Mouse (Mus musculus): Measurements from ENCODE around the gene Mme.

Mme gene

DNA sequence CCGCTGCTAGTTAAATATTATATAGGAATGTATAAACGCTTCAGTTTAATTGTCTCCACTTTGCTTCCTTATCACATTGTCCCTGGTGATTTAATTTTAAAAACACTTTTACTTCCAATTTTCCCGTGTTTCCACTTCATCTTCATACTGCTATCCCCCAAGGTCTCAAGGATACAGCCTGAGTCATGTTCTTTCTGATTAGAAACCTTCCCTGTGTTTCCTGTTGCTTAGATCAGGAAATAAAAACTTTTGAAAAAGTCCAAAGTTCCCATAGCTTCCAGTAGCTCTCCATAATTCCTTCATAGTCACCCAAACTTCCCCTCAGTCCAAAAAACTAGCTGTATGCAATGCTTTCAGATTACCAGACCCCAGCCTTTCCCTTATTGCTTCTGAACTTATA lies 109.4 kb downstream of the Mme start:
- no peak for DNase-seq (ENCODE audit: low read depth)

DNA sequence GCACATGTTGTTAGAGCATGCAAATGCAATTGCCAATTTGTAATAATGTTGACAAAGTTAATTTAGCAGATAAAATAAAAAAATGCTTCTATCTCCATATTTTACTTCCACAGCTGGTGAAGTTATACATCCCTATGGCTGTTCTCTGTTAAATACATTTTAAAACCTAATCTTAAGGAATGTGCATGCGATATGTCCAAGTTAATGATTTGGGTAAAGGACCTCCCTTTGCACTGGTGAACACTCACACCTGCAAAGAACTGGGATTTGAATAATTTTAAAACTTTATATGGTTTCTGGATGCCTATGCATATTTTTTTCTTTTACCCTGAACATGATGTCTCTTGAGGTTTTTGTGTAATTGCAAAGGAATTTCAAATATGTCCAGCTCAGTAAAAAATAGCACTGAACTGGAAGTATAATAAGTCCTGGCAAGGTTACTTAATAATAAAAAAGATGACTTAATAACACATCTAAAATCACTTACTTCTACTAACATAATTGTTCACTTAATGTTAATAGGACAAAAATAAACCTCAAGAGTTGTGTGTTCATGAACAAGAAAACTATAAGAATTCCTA lies 110.4 kb downstream of the Mme start:
- DNase-seq (ENCODE audit: low read depth) = no peak

DNA sequence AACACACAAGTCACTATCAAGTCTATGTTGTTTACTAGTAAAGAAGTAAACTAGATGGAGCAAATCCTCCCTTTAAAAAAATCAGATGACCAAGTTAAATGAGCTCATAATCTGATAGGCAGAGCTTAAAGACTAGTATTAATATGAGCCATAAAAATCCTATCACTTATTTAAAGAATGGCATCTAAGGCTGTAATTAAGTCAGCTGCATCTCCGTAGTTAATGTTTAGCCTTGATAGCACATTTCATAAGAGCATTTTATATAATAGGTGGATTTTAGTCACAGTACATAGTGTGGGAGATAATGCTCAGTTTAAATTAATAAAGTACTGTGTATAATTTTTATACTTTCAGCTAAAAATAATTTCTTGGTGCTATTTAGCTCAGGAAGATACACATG lies 118.2 kb downstream of the Mme start:
- DNase-seq (ENCODE audit: low read depth) = no peak

DNA sequence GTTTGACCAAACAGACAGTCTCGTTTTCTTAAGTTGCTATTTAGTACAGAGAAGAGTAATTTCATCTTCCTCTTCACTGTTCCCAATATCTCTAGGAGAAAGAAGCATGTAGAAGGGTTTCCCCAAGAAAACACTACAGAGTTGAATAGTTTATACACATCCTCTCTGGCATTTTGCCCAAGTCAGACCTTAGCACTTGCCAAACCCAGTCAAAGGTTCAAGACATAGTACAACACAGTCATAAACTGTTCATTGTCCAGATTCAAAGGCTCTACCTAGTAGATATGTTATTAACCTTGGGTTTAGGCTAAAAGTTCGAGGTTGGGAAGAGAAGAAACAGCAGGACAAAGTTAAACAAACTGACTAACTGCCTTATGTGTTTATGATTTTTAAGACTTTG lies 143.7 kb downstream of the Mme start:
- no peak for DNase-seq (ENCODE audit: low read depth)

DNA sequence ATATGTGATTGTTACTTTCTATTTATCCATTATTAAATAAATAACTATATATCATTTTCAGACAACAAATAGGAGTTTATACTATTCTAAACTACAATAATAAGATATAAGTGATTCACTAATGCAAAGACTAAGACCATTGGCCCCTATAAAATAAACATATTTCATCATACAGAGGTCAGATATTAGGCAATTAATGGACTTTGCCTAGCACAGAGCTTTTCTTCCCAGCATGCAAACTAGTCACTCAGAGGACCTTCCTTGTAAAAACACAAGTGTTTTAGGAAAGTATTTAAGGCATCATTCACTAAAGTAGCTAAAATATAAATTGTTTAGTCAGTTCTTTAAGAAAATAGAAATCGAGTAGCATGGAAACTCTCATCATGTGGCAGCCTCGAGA lies 149.4 kb downstream of the Mme start:
- DNase-seq (ENCODE audit: low read depth) = no peak

DNA sequence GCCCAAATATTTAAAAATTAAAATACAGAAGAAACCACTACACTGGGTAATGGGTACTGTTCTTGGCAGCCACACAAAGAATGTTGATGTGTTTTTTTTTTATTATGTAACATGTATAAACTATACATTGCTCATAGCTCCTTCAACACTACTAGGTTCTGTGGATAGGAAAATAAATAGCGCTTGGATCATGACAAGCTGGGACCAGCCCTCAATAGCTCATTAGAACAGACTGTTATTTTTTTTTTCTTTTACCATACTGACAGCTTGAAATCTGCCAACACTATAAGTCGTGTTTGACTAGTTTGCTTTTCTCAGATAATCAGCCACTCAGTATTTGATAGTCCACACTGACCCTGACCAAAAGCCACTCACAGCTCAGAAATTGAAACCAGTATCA lies 150.0 kb downstream of the Mme start:
- DNase-seq (ENCODE audit: low read depth) = no peak

DNA sequence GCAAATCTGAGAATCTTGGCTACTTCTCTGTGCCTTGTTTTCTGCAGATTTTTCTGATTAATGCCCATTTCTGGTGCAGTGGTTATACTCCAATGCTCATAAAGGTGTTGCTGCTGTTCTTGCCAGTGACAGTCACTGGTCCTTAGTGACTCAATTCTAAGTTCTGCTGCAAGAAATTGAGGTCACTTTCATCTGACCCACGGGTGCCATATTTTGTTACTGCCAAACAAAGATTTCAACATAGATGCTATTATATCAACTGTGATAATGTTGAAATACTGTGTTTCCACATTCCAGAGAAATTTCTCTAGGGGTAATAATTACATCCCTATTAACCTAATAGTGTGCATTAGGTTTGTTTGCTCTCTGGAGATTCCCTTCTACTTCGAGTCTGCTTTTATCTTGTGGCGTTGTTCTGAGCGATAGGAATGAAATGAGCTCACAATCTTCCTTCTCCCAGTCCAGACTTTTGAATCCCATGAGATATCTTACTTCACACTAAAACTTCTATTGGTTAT lies 153.1 kb downstream of the Mme start:
- DNase-seq (ENCODE audit: low read depth) = no peak

DNA sequence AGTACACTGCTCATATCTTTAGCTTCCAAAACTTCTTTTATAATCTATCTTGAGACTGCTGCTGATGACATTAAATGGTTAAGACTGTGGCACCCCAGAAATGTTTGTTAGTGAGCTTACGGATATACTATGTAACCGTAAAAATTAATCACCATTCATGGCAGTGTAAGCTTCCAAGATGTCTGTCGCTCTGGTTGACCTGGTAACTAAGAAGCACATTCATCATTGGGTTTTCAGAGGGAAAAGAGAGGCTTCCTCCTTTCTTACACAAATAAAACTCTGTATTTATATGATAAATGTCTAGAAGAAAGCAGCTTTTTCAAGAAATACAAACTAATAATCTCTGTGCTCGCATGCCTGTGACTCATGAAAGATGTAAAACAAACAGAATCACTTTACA lies 156.8 kb downstream of the Mme start:
- DNase-seq (ENCODE audit: low read depth) = no peak

DNA sequence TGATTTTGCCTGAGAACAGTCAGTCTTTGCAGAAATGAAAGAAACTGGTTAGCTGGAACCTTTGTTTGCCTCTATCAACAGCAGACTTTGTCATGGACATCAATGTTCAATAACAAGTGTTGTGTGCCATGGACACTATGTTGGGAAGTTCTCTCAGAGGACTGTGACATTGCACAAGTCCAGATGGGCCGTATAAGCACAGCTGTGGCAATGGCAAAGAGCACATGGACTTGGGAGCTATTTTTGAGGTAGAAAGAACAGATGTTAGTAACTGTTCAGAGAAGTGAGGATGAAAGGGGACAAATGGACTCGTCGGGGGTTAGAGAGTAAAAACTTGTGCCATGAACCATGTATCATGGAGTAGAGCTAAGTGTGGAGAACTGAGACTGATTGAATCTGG lies 165.1 kb downstream of the Mme start:
- DNase-seq (ENCODE audit: low read depth) = no peak

DNA sequence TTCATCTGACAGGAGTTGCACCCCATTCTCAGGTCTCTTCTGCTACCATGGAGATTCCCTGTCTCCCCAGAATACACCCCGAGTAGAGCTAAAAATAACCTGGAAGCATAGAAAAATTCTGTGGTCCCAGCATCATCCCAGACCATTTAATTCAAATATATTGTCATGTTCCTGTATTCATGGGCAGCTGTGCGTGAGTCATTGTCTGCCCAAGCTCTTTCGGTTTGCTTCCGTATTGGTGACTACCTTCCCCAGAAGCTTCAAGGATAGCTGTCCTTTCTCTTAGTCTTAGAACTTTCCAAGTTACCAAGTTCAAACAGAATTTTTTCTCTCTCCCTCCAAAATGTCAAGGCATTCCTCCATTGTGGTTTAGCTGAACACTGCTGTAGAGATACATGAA lies 169.7 kb downstream of the Mme start:
- DNase-seq (ENCODE audit: low read depth) = no peak

DNA sequence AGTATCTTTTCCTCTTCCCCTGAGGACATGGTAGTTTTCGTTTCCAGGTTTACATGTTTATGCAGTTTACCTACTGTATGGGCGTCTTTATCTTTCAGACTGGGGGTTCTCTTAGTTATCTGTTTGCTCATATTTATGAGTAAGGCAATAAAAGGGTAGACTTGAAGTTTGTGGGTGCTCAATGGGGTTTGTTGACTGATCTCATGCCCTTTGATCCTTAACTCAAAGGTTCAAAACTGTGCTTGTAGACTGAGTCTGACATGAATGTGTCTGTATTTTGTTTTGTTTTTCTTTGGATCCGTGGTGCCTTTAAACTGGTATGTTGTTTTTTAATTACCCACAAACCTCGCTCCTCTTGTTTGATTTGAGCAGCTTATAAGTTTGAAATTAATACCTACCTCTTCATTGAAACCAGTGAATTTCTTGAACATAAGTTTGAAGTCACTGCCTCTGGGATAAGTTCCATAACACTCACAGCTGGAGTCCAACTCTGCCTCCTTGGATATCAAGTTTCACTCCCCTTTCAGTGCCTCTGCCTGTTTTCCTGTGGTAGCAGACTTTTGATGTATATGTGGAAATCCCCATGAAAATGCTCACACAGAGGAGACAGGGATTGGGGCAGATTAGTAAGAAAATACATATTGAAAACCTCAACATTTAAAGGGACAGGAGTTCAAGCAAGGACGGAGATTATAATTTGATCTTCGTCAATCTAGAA lies 171.0 kb downstream of the Mme start:
- no peak for DNase-seq (ENCODE audit: low read depth)

DNA sequence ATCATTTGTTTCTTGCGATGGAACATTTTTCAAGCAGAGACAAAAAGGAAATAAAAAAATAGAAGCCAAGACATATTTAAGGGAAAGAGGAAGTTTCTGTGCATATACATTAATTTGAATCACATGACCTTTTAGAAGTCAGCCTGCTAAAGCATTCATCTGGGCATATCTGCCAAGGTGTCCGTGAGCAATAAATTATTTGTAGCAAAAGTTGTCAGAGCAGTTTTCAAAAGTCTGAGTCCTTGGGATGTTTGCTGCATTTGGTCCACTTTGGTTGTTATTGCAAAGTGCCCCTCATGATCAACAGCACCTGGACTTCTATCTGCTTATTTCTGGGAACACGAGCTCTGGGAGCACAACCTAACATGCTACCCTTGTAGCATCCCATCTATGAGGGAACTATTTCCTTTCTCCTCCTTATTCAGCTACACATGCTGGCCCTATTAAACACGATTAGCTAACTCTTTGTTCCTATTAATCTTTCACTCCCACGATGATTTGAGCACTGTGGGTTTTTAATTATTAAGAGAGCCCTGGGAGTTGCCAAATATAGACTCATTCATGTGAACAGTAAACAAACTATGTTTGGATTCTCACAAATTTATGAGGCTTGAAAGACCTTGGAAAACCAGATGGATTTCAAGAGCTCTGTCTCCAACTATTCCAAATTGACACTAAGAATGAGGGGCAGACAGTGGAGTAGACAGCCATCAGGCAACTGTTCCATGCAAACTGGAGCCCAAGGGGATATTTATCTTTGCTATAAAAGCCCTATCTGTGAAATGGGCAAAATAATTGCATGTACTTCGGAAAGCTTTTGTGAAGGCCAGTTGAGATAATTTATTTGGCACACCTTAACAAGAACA lies 171.9 kb downstream of the Mme start:
- DNase-seq (ENCODE audit: low read depth) = no peak

DNA sequence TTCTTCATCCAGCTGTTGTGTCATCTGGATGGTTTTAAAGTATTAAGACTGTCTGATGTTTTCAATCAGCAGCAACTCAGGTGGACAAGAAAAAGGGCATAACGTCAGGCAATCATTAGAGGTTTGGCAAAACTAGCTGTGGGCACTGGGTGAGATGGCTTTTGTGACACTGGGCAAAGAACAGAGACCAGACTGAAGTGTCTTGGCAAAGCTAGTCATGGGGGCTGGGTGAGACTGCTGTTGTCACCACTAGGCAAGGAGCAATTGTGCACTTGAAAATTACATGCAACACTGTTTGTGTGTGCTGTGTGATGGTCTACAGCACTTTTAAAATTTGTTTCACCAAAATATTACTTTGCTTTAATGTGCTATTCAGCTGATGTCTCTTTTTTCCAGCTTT lies 175.9 kb downstream of the Mme start:
- DNase-seq (ENCODE audit: low read depth) = no peak

DNA sequence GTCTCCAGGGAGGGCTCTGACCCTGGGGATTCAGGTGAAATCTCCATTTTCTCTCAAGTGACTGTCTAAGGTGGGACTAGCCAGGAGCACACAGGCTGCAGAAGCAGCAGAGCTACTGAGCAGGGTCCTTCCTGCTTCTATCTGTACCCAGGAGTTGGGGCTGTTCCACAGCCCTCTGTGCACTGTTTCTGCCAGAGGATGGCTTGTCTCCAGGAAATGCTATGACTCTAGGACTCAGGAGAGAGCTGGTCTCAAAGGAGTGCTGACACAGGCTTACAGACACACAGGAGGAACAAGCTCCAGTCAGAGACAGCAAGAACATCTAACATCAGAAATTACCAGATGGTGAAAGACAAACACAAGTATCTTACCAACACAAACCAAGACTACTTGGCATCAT lies 176.4 kb downstream of the Mme start:
- DNase-seq (ENCODE audit: low read depth) = no peak

DNA sequence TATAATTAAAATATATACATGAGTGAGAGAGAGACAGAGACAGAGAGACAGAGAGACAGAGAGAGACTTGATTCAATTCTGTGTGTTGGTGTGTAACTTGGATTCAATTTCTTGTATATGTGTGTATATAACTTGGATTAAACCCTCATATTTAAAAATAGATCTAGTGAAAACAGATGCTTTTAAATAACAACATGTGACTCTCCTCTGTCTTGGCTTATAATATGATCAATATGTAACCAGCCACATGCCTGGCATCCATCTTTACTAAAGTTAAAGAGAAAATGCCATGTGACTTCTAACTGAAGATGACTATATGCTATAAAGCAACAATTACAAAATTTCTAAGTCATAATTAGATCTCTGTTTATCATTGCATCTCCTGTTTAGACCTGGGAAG lies 182.2 kb downstream of the Mme start:
- DNase-seq (ENCODE audit: low read depth) = no peak
